Mouse (Mus musculus) heart, embryonic 16.5 days (tissue): ENCODE data around the gene Ccl22. TPM values are rescaled to one million over a fixed set of nuclear protein-coding genes. Genes with fewer than 3 reads are reported as not detected.

Experiments used
- ATAC-seq: fragments of 200-750 bp; cut with Nextera tagmentation; replicated peaks from 2 replicates; pipeline ENCODE4 v1.8.0; 2017; ENCODE audit warnings: moderate number of reproducible peaks; ENCODE audit not compliant: insufficient read depth, low FRiP score; ENCODE audit errors: extremely low read depth
- H3K27ac ChIP-seq: fragments of 300-500 bp; sonication (generic); 2 replicates; pipeline ENCODE4 v1.5.1; 2014; ENCODE audit warnings: mild to moderate bottlenecking, low read length, control low read depth, moderate library complexity
- H3K27me3 ChIP-seq: fragments of 300-500 bp; sonication (generic); 2 replicates; pipeline ENCODE4 v1.6.1; 2014; ENCODE audit warnings: low read length, mixed read lengths; ENCODE audit not compliant: control insufficient read depth, insufficient read depth
- H3K36me3 ChIP-seq: fragments of 300-500 bp; sonication (generic); 2 replicates; pipeline ENCODE4 v1.6.1; 2014; ENCODE audit not compliant: control insufficient read depth, insufficient read depth
- H3K4me1 ChIP-seq: fragments of 300-500 bp; sonication (generic); 2 replicates; pipeline ENCODE4 v1.6.1; 2014; ENCODE audit warnings: low read length, mixed read lengths; ENCODE audit not compliant: control insufficient read depth, insufficient read depth
- H3K4me2 ChIP-seq: fragments of 300-500 bp; sonication (generic); 2 replicates; pipeline ENCODE4 v1.6.1; 2014; ENCODE audit warnings: low read depth, mild to moderate bottlenecking, control low read depth, low read length
- H3K4me3 ChIP-seq: fragments of 300-500 bp; sonication (generic); 2 replicates; pipeline ENCODE4 v1.5.1; 2014; ENCODE audit warnings: mild to moderate bottlenecking, control low read depth, low read length
- H3K9ac ChIP-seq: fragments of 300-500 bp; sonication (generic); 2 replicates; pipeline ENCODE4 v1.6.1; 2014; ENCODE audit warnings: low read length, control low read depth
- H3K9me3 ChIP-seq: fragments of 300-500 bp; sonication (generic); replicated peaks from 2 replicates; pipeline ENCODE4 v1.6.1; 2016; ENCODE audit warnings: low read length; ENCODE audit not compliant: control insufficient read depth
- WGBS: fragments of 180-500 bp; shearing (Covaris S2); extraction: QIAGEN DNeasy Blood & Tissue Kit; methylation state at CpG from one replicate; pipeline ENCODE4 v1.1.7; 2014; 5-methylcytosine and 5-hydroxymethylcytosine counted together
- polyA plus RNA-seq: library from polyadenylated mRNA; unstranded; fragments of >200 nt; fragmentation: Nextera tagmentation; extraction: Ambion mirVana; gene quantifications from 2 replicates; pipeline ENCODE4 v1.2.1, GENCODE M21; 2015

Gene Ccl22
- polyA plus RNA-seq, 1 experiment from 2014 or later = 0.16 TPM

- H3K36me3 ChIP-seq = no peaks in the 10 kb centered on the region
- 55% methylated on average over 15 of the region's 15 CpGs for WGBS
- H3K27me3 ChIP-seq = no peaks in the 10 kb centered on the region
- no peak overlapping the region for H3K9ac ChIP-seq
- H3K4me2 ChIP-seq = no peak overlapping the region
- H3K9me3 ChIP-seq = no peaks in the 10 kb centered on the region
- H3K27ac ChIP-seq = peak overlapping the region; percentile 25; the same call in 1 of the 2 replicates
- peaks cover 12% of the 10 kb centered on the region for H3K4me1 ChIP-seq
- no peak overlapping the region for H3K4me3 ChIP-seq
- ATAC-seq = no peak
Observed at GRCm38 (mm10) chr8:94787524-94788501, 42.4 kb downstream of the Ccl22 start.

- no peak overlapping the region for H3K4me2 ChIP-seq
- H3K4me1 ChIP-seq = peaks cover 9% of the 10 kb centered on the region
- no peak overlapping the region for H3K4me3 ChIP-seq
- WGBS = 76% methylated on average over 10 of the region's 10 CpGs
- H3K9me3 ChIP-seq = no peaks in the 10 kb centered on the region
- no peaks in the 10 kb centered on the region for H3K36me3 ChIP-seq
- ATAC-seq = no peak
- H3K9ac ChIP-seq = no peak overlapping the region
- H3K27ac ChIP-seq = no peak overlapping the region
- no peaks in the 10 kb centered on the region for H3K27me3 ChIP-seq
Observed at GRCm38 (mm10) chr8:94789256-94789955, 44.0 kb downstream of the Ccl22 start.

- 86% methylated on average over 4 of the region's 4 CpGs for WGBS
- no peak overlapping the region for H3K4me3 ChIP-seq
- ATAC-seq = no peak
- no peaks in the 10 kb centered on the region for H3K27me3 ChIP-seq
- H3K9ac ChIP-seq = no peak overlapping the region
- no peak overlapping the region for H3K27ac ChIP-seq
- no peaks in the 10 kb centered on the region for H3K4me1 ChIP-seq
- no peaks in the 10 kb centered on the region for H3K9me3 ChIP-seq
- H3K36me3 ChIP-seq = no peaks in the 10 kb centered on the region
- no peak overlapping the region for H3K4me2 ChIP-seq
Observed at GRCm38 (mm10) chr8:94794368-94794767, 49.0 kb downstream of the Ccl22 start.

- no peaks in the 10 kb centered on the region for H3K9me3 ChIP-seq
- H3K9ac ChIP-seq = no peak overlapping the region
- no peaks in the 10 kb centered on the region for H3K4me1 ChIP-seq
- no peak for ATAC-seq
- H3K27ac ChIP-seq = no peak overlapping the region
- 88% methylated on average over 2 of the region's 2 CpGs for WGBS
- H3K4me2 ChIP-seq = no peak overlapping the region
- no peaks in the 10 kb centered on the region for H3K36me3 ChIP-seq
- no peaks in the 10 kb centered on the region for H3K27me3 ChIP-seq
- H3K4me3 ChIP-seq = no peak overlapping the region
Observed at GRCm38 (mm10) chr8:94794782-94795181, 49.4 kb downstream of the Ccl22 start.

GRCm38 (mm10) chr8:94800278-94800968 lies 55.0 kb downstream of the Ccl22 start:
- no peak overlapping the region for H3K27ac ChIP-seq
- no peak for ATAC-seq

More at GRCm38 (mm10) chr8:94800278-94800968, 55.0 kb downstream of the Ccl22 start:
- Histone ChIP-seq H3K36me3 (no peaks in the 10 kb centered on the region), H3K27me3 (no peaks in the 10 kb centered on the region), H3K9ac (no peak overlapping the region), H3K4me3 (no peak overlapping the region), H3K4me1 (peaks cover 8% of the 10 kb centered on the region), H3K4me2 (no peak overlapping the region), H3K9me3 (no peaks in the 10 kb centered on the region)
- 47% methylated on average over 7 of the region's 7 CpGs for WGBS

Other genes starting within 250 kb of the Ccl22 start
- 5.4 and 5.8 TPM in 2 replicates for gene Cpne2, start 212.6 kb upstream of the Ccl22 start, polyA plus RNA-seq
- 23.6 and 26.8 TPM in 2 replicates for gene Rspry1, start 143.7 kb upstream of the Ccl22 start, polyA plus RNA-seq
- gene Fam192a, start 143.6 kb upstream of the Ccl22 start, polyA plus RNA-seq = 34.7 and 42.1 TPM in 2 replicates
- gene Arl2bp, start 79.0 kb upstream of the Ccl22 start, polyA plus RNA-seq = 116 and 117 TPM in 2 replicates
- gene Pllp, start 49.3 kb upstream of the Ccl22 start, polyA plus RNA-seq = 0.29 and 0.57 TPM in 2 replicates
- gene Cx3cl1, start 26.4 kb downstream of the Ccl22 start, polyA plus RNA-seq = 8.2 and 9.3 TPM in 2 replicates
- gene Ccl17, start 64.9 kb downstream of the Ccl22 start, polyA plus RNA-seq = 0.44 and 0.51 TPM in 2 replicates
- gene Coq9, start 92.7 kb downstream of the Ccl22 start, polyA plus RNA-seq = 194 and 209 TPM in 2 replicates
- gene Ciapin1, start 92.8 kb downstream of the Ccl22 start, polyA plus RNA-seq = 88.2 and 98.8 TPM in 2 replicates
- gene Polr2c, start 111.9 kb downstream of the Ccl22 start, polyA plus RNA-seq = 123 and 134 TPM in 2 replicates
- 28.9 and 33.7 TPM in 2 replicates for gene Dok4, start 130.7 kb downstream of the Ccl22 start, polyA plus RNA-seq
- gene Ccdc102a, start 172.5 kb downstream of the Ccl22 start, polyA plus RNA-seq = 17.4 and 19.8 TPM in 2 replicates
- gene Adgrg5, start 178.1 kb downstream of the Ccl22 start, polyA plus RNA-seq = 0.71 and 1.4 TPM in 2 replicates
- 12.0 and 18.0 TPM in 2 replicates for gene Adgrg1, start 229.2 kb downstream of the Ccl22 start, polyA plus RNA-seq